24 mouse cellular contexts compared by ENCODE assay signal in the genomic region with DNA sequence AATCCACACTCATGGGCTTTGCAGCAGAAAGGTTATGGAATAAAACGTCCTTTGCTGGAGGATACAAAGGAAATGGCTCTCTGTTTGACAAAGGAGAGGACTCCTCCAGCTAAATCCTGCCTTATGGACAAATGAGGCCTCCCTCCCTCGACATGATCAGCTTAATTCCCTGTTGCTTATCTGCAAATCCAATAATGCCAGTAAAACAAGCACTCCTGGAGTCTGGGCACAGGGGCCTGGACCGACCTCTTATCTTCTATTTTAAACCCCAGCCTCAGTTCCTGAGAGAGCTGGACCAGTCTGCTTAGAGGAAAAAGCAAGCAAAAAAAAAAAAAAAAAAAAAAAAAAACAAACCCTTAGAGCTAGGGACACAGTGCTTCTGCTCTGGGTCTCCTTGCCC. TPM values are rescaled to one million over a fixed set of nuclear protein-coding genes. Genes with fewer than 3 reads are reported as not detected.
"Had no signal": no experiment of that assay in that cellular context is flagged by ENCODE, and none has a peak within 500 bp of the region (broad histone marks: within the 10 kb centered on the region; RNA-seq: fewer than 3 reads in every experiment).

No protein-coding gene starts in this region.

- DNase-seq: kidney, adult 11 months; kidney, adult 8-10 months; kidney, postnatal 10 days; kidney, postnatal 36 days; liver; lung, adult 18-20 months; lung, postnatal 10 days; lung, postnatal 36 days; right cerebral cortex, postnatal 25 days; thymus, adult 2 months; thymus, postnatal 14 days; thymus, postnatal 4 days had no signal

- H3K4me1 ChIP-seq: intestine, embryonic 15.5 days; kidney, embryonic 15.5 days; limb, embryonic 10.5 days; limb, embryonic 13.5 days; liver, embryonic 12.5 days; liver, embryonic 15.5 days; lung, embryonic 15.5 days; megakaryocyte, embryonic 14.5 days; midbrain, embryonic 12.5 days; neural tube, embryonic 12.5 days; neural tube, embryonic 15.5 days had no signal

- H3K4me2 ChIP-seq: intestine, embryonic 15.5 days; kidney, embryonic 15.5 days; limb, embryonic 13.5 days; liver, embryonic 12.5 days; liver, embryonic 15.5 days; lung, embryonic 15.5 days; midbrain, embryonic 12.5 days; neural tube, embryonic 12.5 days; neural tube, embryonic 15.5 days had no signal

- H3K9me3 ChIP-seq: intestine, embryonic 15.5 days; kidney, embryonic 15.5 days; limb, embryonic 10.5 days; limb, embryonic 13.5 days; liver, embryonic 12.5 days; liver, embryonic 15.5 days; lung, embryonic 15.5 days; megakaryocyte, embryonic 14.5 days; midbrain, embryonic 12.5 days; neural tube, embryonic 12.5 days; neural tube, embryonic 15.5 days had no signal

- H3K27me3 ChIP-seq: intestine, embryonic 15.5 days; lung, embryonic 15.5 days; neural tube, embryonic 12.5 days; neural tube, embryonic 15.5 days had no signal

- H3K9ac ChIP-seq: intestine, embryonic 15.5 days; kidney, embryonic 15.5 days; limb, embryonic 13.5 days; liver, embryonic 12.5 days; liver, embryonic 15.5 days; lung, embryonic 15.5 days; midbrain, embryonic 12.5 days; neural tube, embryonic 12.5 days; neural tube, embryonic 15.5 days had no signal

- ATAC-seq: intestine, embryonic 15.5 days; liver, embryonic 12.5 days had no signal

- H3K27ac ChIP-seq: intestine, embryonic 15.5 days; kidney, embryonic 15.5 days; limb, embryonic 10.5 days; limb, embryonic 13.5 days; liver, embryonic 12.5 days; liver, embryonic 15.5 days; lung, embryonic 15.5 days; midbrain, embryonic 12.5 days; neural tube, embryonic 12.5 days; neural tube, embryonic 15.5 days had no signal

- H3K4me3 ChIP-seq: intestine, embryonic 15.5 days; kidney, embryonic 15.5 days; limb, embryonic 10.5 days; limb, embryonic 13.5 days; liver, embryonic 12.5 days; liver, embryonic 15.5 days; lung, embryonic 15.5 days; megakaryocyte, embryonic 14.5 days; midbrain, embryonic 12.5 days; myocyte; neural tube, embryonic 12.5 days; neural tube, embryonic 15.5 days had no signal

- H3K36me3 ChIP-seq: intestine, embryonic 15.5 days; kidney, embryonic 15.5 days; limb, embryonic 10.5 days; limb, embryonic 13.5 days; liver, embryonic 12.5 days; liver, embryonic 15.5 days; lung, embryonic 15.5 days; midbrain, embryonic 12.5 days; neural tube, embryonic 12.5 days; neural tube, embryonic 15.5 days had no signal

RNA-seq across cellular contexts. Expression of gene Tub, which starts 53.5 kb away (rescaled TPM):
- polyA plus RNA-seq: myocyte had no signal
